Comparison of ENCODE assay signal across 21 mouse cellular contexts in the genomic region with DNA sequence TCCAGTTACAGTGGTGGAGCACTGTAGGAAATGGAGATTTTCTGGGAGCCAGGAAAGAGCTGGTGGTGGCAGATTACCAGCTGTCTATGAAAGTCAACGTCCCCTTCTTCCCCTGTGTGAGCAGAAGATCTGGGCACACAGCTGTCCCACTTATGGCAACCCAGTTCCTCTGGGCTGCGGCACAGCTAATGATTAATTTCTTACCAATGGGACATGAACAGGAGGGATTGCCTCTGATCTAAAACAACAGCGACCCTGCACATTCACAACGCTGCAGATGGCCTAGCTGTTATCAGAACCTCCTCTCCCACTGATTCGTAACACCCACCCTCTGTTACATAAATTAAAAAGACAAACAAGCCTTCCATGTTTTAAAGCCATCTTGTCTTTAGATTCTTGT. TPM values are rescaled to one million over a fixed set of nuclear protein-coding genes. Genes with fewer than 3 reads are reported as not detected.
A peak's percentile ranks its signal among the peaks of the same experiment; 100 is the strongest.
DNase-seq lines count a peak whose midpoint lies in the region; ATAC-seq and TF ChIP-seq lines count a peak whose summit lies in the region.
"Had no signal": no experiment of that assay in that cellular context is flagged by ENCODE, and none has a peak within 500 bp of the region (broad histone marks: within the 10 kb centered on the region; RNA-seq: fewer than 3 reads in every experiment).

No protein-coding gene starts in this region.

- no peak overlapping the region for H3K9ac ChIP-seq in hindbrain, embryonic 14.5 days
- no peak overlapping the region for H3K9ac ChIP-seq in midbrain, postnatal 0 days (replicated peaks; ENCODE audit: low read length, poor library complexity, severe bottlenecking)
- H3K9ac ChIP-seq in midbrain, embryonic 13.5 days (replicated peaks), result no peak overlapping the region
- H3K9ac ChIP-seq in forebrain, embryonic 14.5 days (ENCODE audit: low read length), result no peak overlapping the region
- no peak overlapping the region; the same call in 1 of the 2 replicates for H3K9ac ChIP-seq in hindbrain, embryonic 16.5 days (ENCODE audit: low read depth, low read length)
- H3K9ac ChIP-seq: heart, embryonic 15.5 days had no signal

- TF ChIP-seq CTCF in midbrain, postnatal 0 days (IDR thresholded peaks at IDR 0.05), result no peak

- no peaks in the 10 kb centered on the region for H3K27me3 ChIP-seq in hindbrain, embryonic 14.5 days (ENCODE audit: control insufficient read depth, insufficient read depth, low read length)
- no peaks in the 10 kb centered on the region for H3K27me3 ChIP-seq in hindbrain, embryonic 10.5 days (ENCODE audit: insufficient read depth, poor library complexity, severe bottlenecking)
- H3K27me3 ChIP-seq in midbrain, postnatal 0 days (ENCODE audit: insufficient read depth, low read length), result no peaks in the 10 kb centered on the region
- H3K27me3 ChIP-seq in midbrain, embryonic 13.5 days, result no peaks in the 10 kb centered on the region
- H3K27me3 ChIP-seq in forebrain, embryonic 14.5 days (replicated peaks; ENCODE audit: control insufficient read depth, insufficient read depth, low read length), result no peaks in the 10 kb centered on the region
- H3K27me3 ChIP-seq in hindbrain, embryonic 16.5 days (replicated peaks; ENCODE audit: control insufficient read depth, insufficient read depth, low read length), result no peaks in the 10 kb centered on the region

- H3K27ac ChIP-seq in hindbrain, embryonic 14.5 days, result peak overlapping the region; percentile 48; the same call in 1 of the 2 replicates
- H3K27ac ChIP-seq in hindbrain, embryonic 10.5 days, result no peak overlapping the region
- H3K27ac ChIP-seq in midbrain, postnatal 0 days (ENCODE audit: low read depth, low read length), result no peak overlapping the region
- no peak overlapping the region; the same call in 1 of the 2 replicates for H3K27ac ChIP-seq in midbrain, embryonic 13.5 days
- H3K27ac ChIP-seq in forebrain, embryonic 14.5 days (ENCODE audit: low read depth, low read length), result peak overlapping the region; percentile 78
- peak overlapping the region; percentile 55; the same call in 1 of the 2 replicates for H3K27ac ChIP-seq in hindbrain, embryonic 16.5 days (ENCODE audit: low read depth, low read length)
- H3K27ac ChIP-seq: heart, adult 2 months; heart, embryonic 15.5 days had no signal

- DNase-seq in hindbrain, embryonic 14.5 days (ENCODE audit: low spot score), result peak; percentile 35
- no peak for DNase-seq in hindbrain, embryonic 10.5 days (ENCODE audit: low spot score)
- peak; percentile 37 for DNase-seq in midbrain, postnatal 0 days (ENCODE audit: low spot score)
- peak; percentile 56 for DNase-seq in forebrain, embryonic 14.5 days (ENCODE audit: low spot score)
- no peak for DNase-seq in frontal cortex, postnatal 25 days (ENCODE audit: low spot score in 2 of 2)
- DNase-seq: adrenal gland, postnatal 36 days; cerebellum, adult 2 months; gastrocnemius, postnatal 14 days; heart, adult 2 months; heart, postnatal 4 days; lung, adult 18-20 months; right cerebral cortex, postnatal 25 days; thymus, adult 2 months had no signal

- no peaks in the 10 kb centered on the region for H3K36me3 ChIP-seq in hindbrain, embryonic 14.5 days (replicated peaks; ENCODE audit: control insufficient read depth, insufficient read depth)
- no peaks in the 10 kb centered on the region for H3K36me3 ChIP-seq in hindbrain, embryonic 10.5 days
- no peaks in the 10 kb centered on the region for H3K36me3 ChIP-seq in midbrain, postnatal 0 days (ENCODE audit: insufficient read depth, low read length)
- no peaks in the 10 kb centered on the region for H3K36me3 ChIP-seq in midbrain, embryonic 13.5 days
- H3K36me3 ChIP-seq in forebrain, embryonic 14.5 days (ENCODE audit: control insufficient read depth, insufficient read depth, low read length), result no peaks in the 10 kb centered on the region
- no peaks in the 10 kb centered on the region for H3K36me3 ChIP-seq in hindbrain, embryonic 16.5 days (ENCODE audit: control insufficient read depth, insufficient read depth, low read length)
- H3K36me3 ChIP-seq: heart, embryonic 15.5 days had no signal

- 31% methylated on average over 5 of the region's 5 CpGs for WGBS in hindbrain, embryonic 14.5 days
- 69% methylated on average over 5 of the region's 5 CpGs for WGBS in hindbrain, embryonic 10.5 days
- WGBS in midbrain, postnatal 0 days, result 44% methylated on average over 5 of the region's 5 CpGs
- 52% methylated on average over 5 of the region's 5 CpGs for WGBS in midbrain, embryonic 13.5 days
- 39% methylated on average over 5 of the region's 5 CpGs for WGBS in forebrain, embryonic 14.5 days
- 36% methylated on average over 5 of the region's 5 CpGs for whole genome bisulfite sequencing in hindbrain, embryonic 16.5 days

- H3K4me1 ChIP-seq in hindbrain, embryonic 14.5 days (replicated peaks; ENCODE audit: control insufficient read depth, insufficient read depth, low read length), result no peaks in the 10 kb centered on the region; the same call in 1 of the 2 replicates
- peaks cover 18% of the 10 kb centered on the region for H3K4me1 ChIP-seq in hindbrain, embryonic 10.5 days (replicated peaks)
- H3K4me1 ChIP-seq in midbrain, postnatal 0 days (ENCODE audit: insufficient read depth, low read length), result no peaks in the 10 kb centered on the region
- peaks cover 20% of the 10 kb centered on the region for H3K4me1 ChIP-seq in midbrain, embryonic 13.5 days (replicated peaks)
- H3K4me1 ChIP-seq in forebrain, embryonic 14.5 days (ENCODE audit: control insufficient read depth, insufficient read depth, low read length), result peaks cover 18% of the 10 kb centered on the region
- peaks cover 17% of the 10 kb centered on the region for H3K4me1 ChIP-seq in hindbrain, embryonic 16.5 days (ENCODE audit: control insufficient read depth, insufficient read depth, low read depth, low read length)

- H3K4me3 ChIP-seq in hindbrain, embryonic 14.5 days (replicated peaks; ENCODE audit: low read length), result no peak overlapping the region
- no peak overlapping the region for H3K4me3 ChIP-seq in hindbrain, embryonic 10.5 days
- H3K4me3 ChIP-seq in midbrain, postnatal 0 days (ENCODE audit: low read depth, low read length), result no peak overlapping the region
- no peak overlapping the region for H3K4me3 ChIP-seq in midbrain, embryonic 13.5 days (replicated peaks)
- no peak overlapping the region for H3K4me3 ChIP-seq in forebrain, embryonic 14.5 days (ENCODE audit: low read depth, low read length)
- H3K4me3 ChIP-seq in hindbrain, embryonic 16.5 days (ENCODE audit: low read length), result no peak overlapping the region
- H3K4me3 ChIP-seq: heart, adult 2 months; heart, embryonic 15.5 days; megakaryocyte, embryonic 14.5 days had no signal

- peak; percentile 37; the same call in 1 of the 2 replicates for ATAC-seq in hindbrain, embryonic 14.5 days (ENCODE audit: low FRiP score)
- ATAC-seq in midbrain, postnatal 0 days (ENCODE audit: low FRiP score), result no peak
- ATAC-seq in midbrain, embryonic 13.5 days, result no peak; the same call in 1 of the 2 replicates
- ATAC-seq in forebrain, embryonic 14.5 days, result no peak
- ATAC-seq in hindbrain, embryonic 16.5 days, result no peak
- no peak for ATAC-seq in frontal cortex, adult (ENCODE audit: low TSS enrichment)
- ATAC-seq: intestine, postnatal 0 days had no signal

- no peaks in the 10 kb centered on the region; the same call in 1 of the 2 replicates for H3K9me3 ChIP-seq in hindbrain, embryonic 14.5 days (ENCODE audit: control insufficient read depth, low read length)
- H3K9me3 ChIP-seq in hindbrain, embryonic 10.5 days, result no peaks in the 10 kb centered on the region
- H3K9me3 ChIP-seq in midbrain, postnatal 0 days (ENCODE audit: low read length), result no peaks in the 10 kb centered on the region
- no peaks in the 10 kb centered on the region for H3K9me3 ChIP-seq in midbrain, embryonic 13.5 days
- H3K9me3 ChIP-seq in forebrain, embryonic 14.5 days (replicated peaks; ENCODE audit: control insufficient read depth, low read length), result no peaks in the 10 kb centered on the region
- no peaks in the 10 kb centered on the region for H3K9me3 ChIP-seq in hindbrain, embryonic 16.5 days (ENCODE audit: control insufficient read depth, low read length)
- H3K9me3 ChIP-seq: heart, embryonic 15.5 days had no signal

- no peak overlapping the region for H3K4me2 ChIP-seq in hindbrain, embryonic 14.5 days (replicated peaks)
- H3K4me2 ChIP-seq in midbrain, postnatal 0 days (ENCODE audit: low read depth, low read length, poor library complexity, severe bottlenecking), result no peak overlapping the region
- H3K4me2 ChIP-seq in midbrain, embryonic 13.5 days (replicated peaks), result no peak overlapping the region
- no peak overlapping the region for H3K4me2 ChIP-seq in forebrain, embryonic 14.5 days (ENCODE audit: low read length)
- H3K4me2 ChIP-seq in hindbrain, embryonic 16.5 days (ENCODE audit: low read length), result no peak overlapping the region
- H3K4me2 ChIP-seq: heart, embryonic 15.5 days; liver, embryonic 11.5 days had no signal

RNA-seq across cellular contexts. Expression of a gene that starts 46.2 kb away (rescaled TPM):
- polyA plus RNA-seq in hindbrain, embryonic 14.5 days (2014; fragmentation: Nextera tagmentation; extraction: Ambion mirVana), result 24.2 and 26.8 TPM in 2 replicates
- 3.2 and 3.8 TPM in 2 replicates for polyA plus RNA-seq in hindbrain, embryonic 10.5 days (2016; fragmentation: Nextera tagmentation; extraction: Ambion mirVana)
- 63.7 and 83.0 TPM in 2 replicates for total RNA-seq in midbrain, postnatal 0 days (2014; rRNA removed)
- 42.9 and 49.1 TPM in 2 replicates for polyA plus RNA-seq in midbrain, postnatal 0 days (2015; fragmentation: Nextera tagmentation; extraction: Ambion mirVana)
- 17.7 and 22.1 TPM in 2 replicates for polyA plus RNA-seq in midbrain, embryonic 13.5 days (2015; fragmentation: Nextera tagmentation; extraction: Ambion mirVana)
- polyA plus RNA-seq in forebrain, embryonic 14.5 days (2014; fragmentation: Nextera tagmentation; extraction: Ambion mirVana), result 17.0 and 21.8 TPM in 2 replicates
- 37.1 and 37.2 TPM in 2 replicates for polyA plus RNA-seq in hindbrain, embryonic 16.5 days (2015; fragmentation: Nextera tagmentation; extraction: Ambion mirVana)
- polyA plus RNA-seq: C2C12 had no signal

Comparison
In these comparisons a context has a peak if more than half of its experiments do, and no peak if none do; other contexts are left out.
1. DNase-seq: peak in hindbrain, embryonic 14.5 days (single experiment), midbrain, postnatal 0 days (single experiment) and forebrain, embryonic 14.5 days (single experiment); none in hindbrain, embryonic 10.5 days (single experiment) and frontal cortex, postnatal 25 days (0 of 2).
2. H3K27ac ChIP-seq: peak in hindbrain, embryonic 14.5 days (single experiment), forebrain, embryonic 14.5 days (single experiment) and hindbrain, embryonic 16.5 days (single experiment); none in hindbrain, embryonic 10.5 days (single experiment), midbrain, postnatal 0 days (single experiment) and midbrain, embryonic 13.5 days (single experiment).